Mouse (Mus musculus): ENCODE data around the gene Gm4969.
"Not testable (repeated sequence)": the region's sequence is repeated elsewhere in the genome, so short reads cannot be mapped to it uniquely, and the experiment has no call there.

The Gm4969 gene

DNA sequence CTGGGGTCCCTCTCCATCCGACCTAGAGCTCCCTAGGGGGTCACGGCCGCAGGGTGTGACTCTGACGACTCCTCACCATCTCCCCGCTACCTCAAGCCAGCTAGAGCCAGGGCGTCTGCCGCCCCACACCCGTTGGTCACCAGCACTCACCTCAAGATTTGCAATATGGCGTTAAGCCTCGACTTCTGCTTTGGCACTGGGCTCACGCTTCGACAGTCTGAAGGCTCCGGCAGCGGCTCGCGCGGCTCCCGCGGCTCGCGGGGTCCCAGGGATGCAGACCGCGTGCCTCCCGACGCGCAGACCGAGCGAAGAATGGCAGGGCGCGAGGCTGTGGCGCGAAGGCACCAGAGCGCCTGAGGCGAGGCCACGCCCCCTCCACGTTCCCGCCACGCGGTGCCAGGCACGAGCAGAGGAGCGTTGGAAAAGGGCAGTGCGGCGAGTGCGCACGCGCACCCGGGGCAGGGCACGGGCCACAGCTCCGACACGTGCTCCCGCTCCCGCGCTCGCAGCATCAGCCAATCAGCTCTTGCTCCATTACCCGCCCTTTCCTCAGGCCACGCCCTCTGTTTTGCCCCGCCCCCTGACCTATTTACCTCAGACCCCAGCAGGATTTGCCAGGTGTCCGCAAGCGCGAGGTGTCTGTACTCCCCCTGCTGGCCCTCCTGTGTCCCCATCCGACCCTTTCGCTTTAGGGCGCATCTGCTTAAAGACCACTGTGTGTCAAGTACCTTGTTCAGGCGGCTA lies at the start of gene Gm4969:
Gene Gm4969 (minus strand): TSS at position 341 of the 744 bp plus-strand sequence.
- peak; percentile 69 for DNase-seq (ENCODE audit: low spot score)

- DNase-seq (ENCODE audit: low spot score), result no peak
These were observed 48.8 kb upstream of the Gm4969 start for GRCm38 (mm10) chr7:19166990-19167389.

GRCm38 (mm10) chr7:19165656-19166423 lies 47.7 kb upstream of the Gm4969 start, which contains the start of gene Gipr:
Gene Gipr (minus strand): TSS chr7:19166127.
- no peak for DNase-seq (ENCODE audit: low spot score)

- DNase-seq (ENCODE audit: low spot score), result no peak
These were observed 46.8 kb upstream of the Gm4969 start for GRCm38 (mm10) chr7:19164978-19165377.

- no peak for DNase-seq (ENCODE audit: low spot score)
These were observed 46.0 kb upstream of the Gm4969 start for GRCm38 (mm10) chr7:19164189-19164588.

- DNase-seq (ENCODE audit: low spot score), result no peak
These were observed 45.6 kb upstream of the Gm4969 start for GRCm38 (mm10) chr7:19163752-19164151.

DNA sequence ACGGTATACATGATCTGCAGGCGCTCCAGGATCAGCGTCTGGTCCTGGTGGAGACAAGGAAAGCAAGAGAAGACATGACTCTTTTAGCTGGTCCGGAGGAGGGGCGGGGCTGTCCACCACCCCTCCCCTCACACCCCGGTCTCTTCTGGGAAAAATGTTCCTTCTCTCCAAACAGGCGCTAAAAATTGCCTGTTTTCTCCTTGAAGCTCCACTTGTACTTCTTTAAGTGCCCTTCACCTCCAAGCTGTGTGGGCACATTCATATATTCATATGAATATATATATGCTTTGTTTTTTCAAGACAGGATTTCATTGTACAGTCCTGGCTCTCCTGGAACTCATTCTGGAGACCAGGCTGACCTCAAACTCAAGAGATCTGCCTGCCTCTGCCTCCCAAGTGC lies 44.8 kb upstream of the Gm4969 start:
- DNase-seq (ENCODE audit: low spot score), result no peak

GRCm38 (mm10) chr7:19160115-19160514 lies 41.9 kb upstream of the Gm4969 start:
- DNase-seq (ENCODE audit: low spot score), result no peak

- DNase-seq (ENCODE audit: low spot score), result no peak
These were observed 41.2 kb upstream of the Gm4969 start for GRCm38 (mm10) chr7:19159411-19159810.

- DNase-seq (ENCODE audit: low spot score), result no peak
These were observed 40.4 kb upstream of the Gm4969 start for GRCm38 (mm10) chr7:19158601-19159000.

- peak; percentile 92 for DNase-seq (ENCODE audit: low spot score)
These were observed 39.1 kb upstream of the Gm4969 start for GRCm38 (mm10) chr7:19157160-19157800.

- DNase-seq (ENCODE audit: low spot score), result no peak
These were observed 37.8 kb upstream of the Gm4969 start for GRCm38 (mm10) chr7:19155825-19156475.

DNA sequence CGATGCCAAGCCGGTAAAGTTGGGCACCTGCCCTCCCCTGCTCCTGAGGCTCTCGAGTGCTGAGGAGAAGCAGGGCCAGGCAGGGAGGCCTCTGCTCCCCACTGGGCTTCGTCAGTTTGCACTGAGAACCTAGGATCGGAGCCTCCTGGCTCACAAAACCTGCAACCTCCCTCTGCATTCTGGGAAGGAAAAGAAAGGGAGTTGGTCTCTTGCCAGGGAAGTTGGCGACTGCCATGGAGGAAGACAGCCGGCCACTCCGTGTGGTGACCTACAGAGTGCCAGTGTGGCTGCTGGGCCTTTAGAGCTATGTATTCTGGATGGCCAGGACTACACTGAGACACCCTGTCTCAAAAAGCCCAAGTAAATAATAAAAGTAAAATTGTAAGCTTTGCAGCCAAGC lies 36.6 kb upstream of the Gm4969 start:
- DNase-seq (ENCODE audit: low spot score), result no peak

- DNase-seq (ENCODE audit: low spot score), result not testable (repeated sequence)
These were observed 33.0 kb upstream of the Gm4969 start for GRCm38 (mm10) chr7:19151121-19151520.

DNA sequence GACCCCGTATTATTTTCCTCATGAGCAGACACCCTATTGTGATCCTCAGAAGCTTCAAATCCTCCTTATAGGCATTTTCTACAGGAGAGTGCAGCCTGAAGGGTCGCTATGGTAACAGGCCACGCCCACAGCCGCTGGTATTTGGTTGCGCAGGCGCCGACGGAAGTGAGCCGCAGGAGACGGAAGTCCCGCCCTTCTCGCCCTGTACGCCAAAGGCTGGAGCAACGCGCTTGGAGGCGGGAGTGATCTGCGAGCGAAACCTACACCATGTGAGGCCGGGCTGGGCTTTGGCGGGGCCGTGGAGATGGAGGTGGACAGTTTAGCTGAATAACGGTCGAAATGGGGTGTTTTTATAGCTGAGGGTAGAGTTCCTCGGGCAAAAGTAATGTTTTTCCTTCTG lies 31.5 kb upstream of the Gm4969 start, which contains the start of gene Snrpd2:
Gene Snrpd2 (plus strand): TSS at position 97 of the 400 bp plus-strand sequence.
- DNase-seq (ENCODE audit: low spot score), result peak; percentile 99

DNA sequence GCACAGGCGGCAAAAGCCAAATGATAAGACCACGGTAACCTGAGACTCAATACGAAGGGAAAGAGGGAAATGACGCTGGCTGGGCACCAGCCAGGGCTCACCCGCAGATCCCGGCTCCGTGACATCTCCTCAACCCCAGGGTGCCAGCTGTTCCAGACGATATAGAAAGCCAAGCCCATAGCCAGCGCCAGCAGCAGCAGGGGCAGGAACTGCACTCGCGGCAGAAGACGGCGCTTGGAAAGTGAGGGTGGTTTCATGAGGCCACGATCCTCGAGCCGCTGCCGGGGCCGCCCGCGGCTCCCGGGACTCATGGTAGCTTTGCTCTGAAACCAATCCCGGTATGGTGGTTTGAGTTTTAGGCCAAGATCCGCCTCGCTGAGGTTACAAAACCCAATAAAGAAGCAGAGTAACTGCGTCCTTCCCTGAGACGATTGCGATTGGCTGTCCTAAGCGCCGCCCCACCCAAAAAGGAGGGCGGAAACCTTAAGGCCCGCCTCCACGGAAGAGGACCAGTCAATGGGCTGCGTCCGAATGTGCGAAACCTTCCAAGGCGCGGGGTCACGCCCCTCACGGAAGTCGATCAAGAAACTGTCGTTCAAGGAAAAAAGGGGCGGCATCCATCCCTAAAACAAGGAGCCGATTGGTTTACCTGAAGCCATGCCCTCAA lies 30.8 kb upstream of the Gm4969 start, which contains the start of gene Qpctl:
Gene Qpctl (minus strand): TSS at position 417 of the 667 bp plus-strand sequence.
- peak; percentile 98 for DNase-seq (ENCODE audit: low spot score)

- no peak for DNase-seq (ENCODE audit: low spot score)
These were observed 30.2 kb upstream of the Gm4969 start for GRCm38 (mm10) chr7:19148180-19148874.

DNA sequence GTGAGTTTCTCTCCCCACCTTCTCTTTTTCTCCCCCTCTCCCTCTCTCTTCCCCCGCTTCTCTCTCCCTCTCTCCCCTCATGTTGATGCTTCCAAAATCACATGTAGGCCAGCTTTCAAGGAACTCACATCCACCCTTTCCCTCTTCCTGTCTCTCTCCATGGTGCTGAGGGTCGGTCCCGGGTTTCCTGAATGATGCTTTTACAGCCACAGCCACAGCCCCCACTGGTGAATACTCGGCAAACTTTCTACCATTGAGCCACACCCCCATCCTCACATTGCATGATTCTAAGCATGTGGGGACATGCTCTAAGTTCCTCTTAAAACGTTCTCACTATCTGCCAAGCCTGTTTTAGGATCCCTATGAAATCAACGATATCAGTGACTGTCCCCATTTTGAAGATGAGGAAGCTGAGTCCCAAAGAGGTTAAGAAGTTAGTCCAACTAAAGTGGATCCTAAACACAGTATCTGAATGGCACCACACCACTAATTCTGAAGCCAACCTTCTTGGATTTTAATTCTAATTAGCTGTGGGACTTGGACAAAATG lies 29.4 kb upstream of the Gm4969 start:
- no peak for DNase-seq (ENCODE audit: low spot score)

- DNase-seq (ENCODE audit: low spot score), result no peak
These were observed 28.6 kb upstream of the Gm4969 start for GRCm38 (mm10) chr7:19146793-19147192.

- peak; percentile 60 for DNase-seq (ENCODE audit: low spot score)
These were observed 19.2 kb upstream of the Gm4969 start for GRCm38 (mm10) chr7:19137380-19137779.

Measured in retina, embryonic 14.5 days (tissue).